Mouse (Mus musculus): ENCODE measurements at regions not wholly inside any gene's neighbourhood (a gene's known extent, or its start where the extent isn't known, plus 50 kb on each side); places are given as distances from the start of the nearest gene placed in this dataset.

GRCm38 (mm10) chr11:32895400-32895799 lies 71.0 kb upstream of the Smim23 start:
- no peaks in the 10 kb centered on the region for H3K9me3 ChIP-seq
- H3K27ac ChIP-seq = no peak overlapping the region
- 83% methylated on average over 3 of the region's 3 CpGs for WGBS
- H3K4me3 ChIP-seq = no peak overlapping the region
- no peaks in the 10 kb centered on the region for H3K27me3 ChIP-seq (ENCODE audit: insufficient read depth, poor library complexity, severe bottlenecking)
- no peaks in the 10 kb centered on the region for H3K36me3 ChIP-seq
- DNase-seq (ENCODE audit: low spot score) = no peak
- H3K4me1 ChIP-seq (replicated peaks) = 0 out of 2 replicates have a peak, but pooled peaks cover 8% of the 10 kb centered on the region

- Histone ChIP-seq H3K36me3 (no peaks in the 10 kb centered on the region), H3K27ac (no peak overlapping the region), H3K4me1 (replicated peaks) (0 out of 2 replicates have a peak, but pooled peaks cover 6% of the 10 kb centered on the region), H3K9me3 (no peaks in the 10 kb centered on the region), H3K27me3 (ENCODE audit: insufficient read depth, poor library complexity, severe bottlenecking) (no peaks in the 10 kb centered on the region), H3K4me3 (no peak overlapping the region)
- WGBS = 75% methylated on average over 11 of the region's 11 CpGs
- DNase-seq (ENCODE audit: low spot score) = no peak
Measured at GRCm38 (mm10) chr11:32893146-32893903, 68.9 kb upstream of the Smim23 start.

- Histone ChIP-seq H3K9me3 (no peaks in the 10 kb centered on the region), H3K4me1 (replicated peaks) (0 out of 2 replicates have a peak, but pooled peaks cover 5% of the 10 kb centered on the region), H3K36me3 (no peaks in the 10 kb centered on the region), H3K27me3 (ENCODE audit: insufficient read depth, poor library complexity, severe bottlenecking) (no peaks in the 10 kb centered on the region), H3K27ac (no peak overlapping the region), H3K4me3 (no peak overlapping the region)
- DNase-seq (ENCODE audit: low spot score) = no peak
- WGBS = 88% methylated on average over 5 of the region's 5 CpGs
Measured at GRCm38 (mm10) chr11:32892496-32892895, 68.1 kb upstream of the Smim23 start.

GRCm38 (mm10) chr11:32889248-32889647 lies 64.8 kb upstream of the Smim23 start:
- Histone ChIP-seq H3K27me3 (ENCODE audit: insufficient read depth, poor library complexity, severe bottlenecking) (no peaks in the 10 kb centered on the region), H3K9me3 (no peaks in the 10 kb centered on the region), H3K4me1 (replicated peaks) (0 out of 2 replicates have a peak, but pooled peaks cover 5% of the 10 kb centered on the region), H3K4me3 (no peak overlapping the region), H3K36me3 (no peaks in the 10 kb centered on the region), H3K27ac (no peak overlapping the region)
- WGBS = 40% methylated on average over 7 of the region's 7 CpGs
- DNase-seq (ENCODE audit: low spot score) = no peak

GRCm38 (mm10) chr11:32884744-32885143 lies 60.3 kb upstream of the Smim23 start:
- 0 out of 2 replicates have a peak, but pooled peaks cover 5% of the 10 kb centered on the region for H3K4me1 ChIP-seq (replicated peaks)
- WGBS = 80% methylated on average over 4 of the region's 4 CpGs
- H3K4me3 ChIP-seq = no peak overlapping the region
- H3K9me3 ChIP-seq = no peaks in the 10 kb centered on the region
- H3K27ac ChIP-seq = no peak overlapping the region
- DNase-seq (ENCODE audit: low spot score) = no peak
- no peaks in the 10 kb centered on the region for H3K27me3 ChIP-seq (ENCODE audit: insufficient read depth, poor library complexity, severe bottlenecking)
- H3K36me3 ChIP-seq = no peaks in the 10 kb centered on the region

GRCm38 (mm10) chr11:32883062-32883852 lies 58.9 kb upstream of the Smim23 start:
- H3K27ac ChIP-seq = no peak overlapping the region
- no peaks in the 10 kb centered on the region for H3K36me3 ChIP-seq
- no peaks in the 10 kb centered on the region for H3K9me3 ChIP-seq
- 57% methylated on average over 10 of the region's 10 CpGs for WGBS
- no peak for DNase-seq (ENCODE audit: low spot score)
- no peak overlapping the region for H3K4me3 ChIP-seq
- no peaks in the 10 kb centered on the region for H3K4me1 ChIP-seq (replicated peaks)
- no peaks in the 10 kb centered on the region for H3K27me3 ChIP-seq (ENCODE audit: insufficient read depth, poor library complexity, severe bottlenecking)

- no peak overlapping the region for H3K27ac ChIP-seq
- H3K36me3 ChIP-seq = no peaks in the 10 kb centered on the region
- no peak for DNase-seq (ENCODE audit: low spot score)
- no peaks in the 10 kb centered on the region for H3K4me1 ChIP-seq (replicated peaks)
- H3K4me3 ChIP-seq = no peak overlapping the region
- H3K27me3 ChIP-seq (ENCODE audit: insufficient read depth, poor library complexity, severe bottlenecking) = no peaks in the 10 kb centered on the region
- H3K9me3 ChIP-seq = no peaks in the 10 kb centered on the region
- WGBS = 97% methylated on average over 3 of the region's 3 CpGs
Measured at GRCm38 (mm10) chr11:32878967-32879366, 54.6 kb upstream of the Smim23 start.

Measured in hindbrain, embryonic 10.5 days (tissue).